Mouse (Mus musculus): ENCODE results near the gene Bmp2. TPM values are rescaled to one million over a fixed set of nuclear protein-coding genes. Genes with fewer than 3 reads are reported as not detected.

Gene Bmp2
- polyA plus RNA-seq, 1 experiment from 2014 or later = 11.7 TPM

- Histone ChIP-seq H3K36me3 (no peaks in the 10 kb centered on the region), H3K27me3 (replicated peaks) (no peaks in the 10 kb centered on the region), H3K4me2 (no peak overlapping the region), H3K9me3 (no peaks in the 10 kb centered on the region), H3K27ac (no peak overlapping the region), H3K4me3 (replicated peaks) (no peak overlapping the region), H3K4me1 (no peaks in the 10 kb centered on the region), H3K9ac (no peak overlapping the region)
- ATAC-seq (ENCODE audit: insufficient read depth, low FRiP score, low read depth) = no peak
- WGBS = 64% methylated on average over 3 of the region's 3 CpGs
Observed at GRCm38 (mm10) chr2:133533073-133533472, 18.9 kb upstream of the Bmp2 start.

GRCm38 (mm10) chr2:133535481-133535880 is 16.5 kb upstream of the Bmp2 start:
- Histone ChIP-seq H3K9me3 (no peaks in the 10 kb centered on the region), H3K4me3 (replicated peaks) (no peak overlapping the region), H3K27me3 (replicated peaks) (no peaks in the 10 kb centered on the region), H3K9ac (no peak overlapping the region), H3K36me3 (no peaks in the 10 kb centered on the region), H3K27ac (no peak overlapping the region), H3K4me1 (no peaks in the 10 kb centered on the region), H3K4me2 (no peak overlapping the region)
- ATAC-seq (ENCODE audit: insufficient read depth, low FRiP score, low read depth) = no peak
- WGBS = 83% methylated on average over 9 of the region's 9 CpGs

- Histone ChIP-seq H3K4me3 (replicated peaks) (no peak overlapping the region), H3K27ac (no peak overlapping the region), H3K4me1 (no peaks in the 10 kb centered on the region), H3K27me3 (replicated peaks) (no peaks in the 10 kb centered on the region), H3K9ac (no peak overlapping the region), H3K36me3 (no peaks in the 10 kb centered on the region), H3K4me2 (no peak overlapping the region), H3K9me3 (no peaks in the 10 kb centered on the region)
- WGBS = 75% methylated on average over 7 of the region's 7 CpGs
- ATAC-seq (ENCODE audit: insufficient read depth, low FRiP score, low read depth) = no peak
Observed at GRCm38 (mm10) chr2:133536812-133537211, 15.1 kb upstream of the Bmp2 start.

- H3K27me3 ChIP-seq (replicated peaks) = no peaks in the 10 kb centered on the region
- H3K4me2 ChIP-seq = no peak overlapping the region
- no peaks in the 10 kb centered on the region for H3K36me3 ChIP-seq
- H3K4me1 ChIP-seq = no peaks in the 10 kb centered on the region
- WGBS = 78% methylated on average over 1 of the region's 1 CpGs
- H3K27ac ChIP-seq = no peak overlapping the region
- ATAC-seq (ENCODE audit: insufficient read depth, low FRiP score, low read depth) = no peak
- H3K4me3 ChIP-seq (replicated peaks) = no peak overlapping the region
- H3K9ac ChIP-seq = no peak overlapping the region
- no peaks in the 10 kb centered on the region for H3K9me3 ChIP-seq
Observed at GRCm38 (mm10) chr2:133540702-133541101, 11.3 kb upstream of the Bmp2 start.

GRCm38 (mm10) chr2:133550238-133550682 is 1.7 kb upstream of the Bmp2 start:
- Histone ChIP-seq H3K27me3 (replicated peaks) (peaks cover 14% of the 10 kb centered on the region; the same call in 1 of the 2 replicates), H3K4me1 (peaks cover 21% of the 10 kb centered on the region; the same call in 1 of the 2 replicates)
- no peak for ATAC-seq (ENCODE audit: insufficient read depth, low FRiP score, low read depth)

GRCm38 (mm10) chr2:133552842-133553465 is 995 bp downstream of the Bmp2 start:
- H3K27ac ChIP-seq = no peak overlapping the region; the same call in 1 of the 2 replicates
- peaks cover 14% of the 10 kb centered on the region; the same call in 1 of the 2 replicates for H3K27me3 ChIP-seq (replicated peaks)
- H3K9me3 ChIP-seq = no peaks in the 10 kb centered on the region
- peaks cover 21% of the 10 kb centered on the region; the same call in 1 of the 2 replicates for H3K4me1 ChIP-seq
- H3K4me3 ChIP-seq (replicated peaks) = peak overlapping the region; percentile 66
- WGBS = 3% methylated on average over 48 of the region's 48 CpGs
- H3K4me2 ChIP-seq = peak overlapping the region; percentile 94
- H3K9ac ChIP-seq = peak overlapping the region; percentile 60
- H3K36me3 ChIP-seq = no peaks in the 10 kb centered on the region
- 0 out of 2 replicates have a peak, but pooled peaks have one; percentile 8 for ATAC-seq (ENCODE audit: insufficient read depth, low FRiP score, low read depth)

More at GRCm38 (mm10) chr2:133550238-133550682, 1.7 kb upstream of the Bmp2 start:
- no peak overlapping the region for H3K9ac ChIP-seq
- H3K9me3 ChIP-seq = no peaks in the 10 kb centered on the region
- WGBS = 25% methylated on average over 4 of the region's 4 CpGs
- no peaks in the 10 kb centered on the region for H3K36me3 ChIP-seq
- H3K4me2 ChIP-seq = no peak overlapping the region
- H3K27ac ChIP-seq = no peak overlapping the region
- no peak overlapping the region for H3K4me3 ChIP-seq (replicated peaks)

- no peaks in the 10 kb centered on the region for H3K36me3 ChIP-seq
- 37% methylated on average over 9 of the region's 9 CpGs for WGBS
- ATAC-seq (ENCODE audit: insufficient read depth, low FRiP score, low read depth) = no peak
- H3K4me3 ChIP-seq (replicated peaks) = peak overlapping the region; percentile 66
- H3K4me2 ChIP-seq = peak overlapping the region; percentile 94
- H3K27ac ChIP-seq = no peak overlapping the region
- H3K27me3 ChIP-seq (replicated peaks) = peaks cover 14% of the 10 kb centered on the region; the same call in 1 of the 2 replicates
- no peaks in the 10 kb centered on the region for H3K9me3 ChIP-seq
- H3K4me1 ChIP-seq = peaks cover 21% of the 10 kb centered on the region; the same call in 1 of the 2 replicates
- H3K9ac ChIP-seq = peak overlapping the region; percentile 31; the same call in 1 of the 2 replicates
Observed at GRCm38 (mm10) chr2:133553911-133554285, 1.9 kb downstream of the Bmp2 start.

GRCm38 (mm10) chr2:133554286-133555021 is 2.5 kb downstream of the Bmp2 start:
- ATAC-seq (ENCODE audit: insufficient read depth, low FRiP score, low read depth) = peak; percentile 68
- under 1% methylated on average over 50 of the region's 55 CpGs for WGBS
- Histone ChIP-seq H3K4me2 (peak overlapping the region; percentile 94), H3K4me3 (replicated peaks) (peak overlapping the region; percentile 66), H3K9me3 (no peaks in the 10 kb centered on the region), H3K9ac (peak overlapping the region; percentile 31; the same call in 1 of the 2 replicates), H3K36me3 (no peaks in the 10 kb centered on the region), H3K27me3 (replicated peaks) (peaks cover 14% of the 10 kb centered on the region; the same call in 1 of the 2 replicates), H3K27ac (no peak overlapping the region), H3K4me1 (peaks cover 21% of the 10 kb centered on the region; the same call in 1 of the 2 replicates)

- Histone ChIP-seq H3K4me1 (no peaks in the 10 kb centered on the region), H3K27me3 (replicated peaks) (no peaks in the 10 kb centered on the region), H3K4me2 (no peak overlapping the region), H3K36me3 (no peaks in the 10 kb centered on the region), H3K9ac (no peak overlapping the region), H3K4me3 (replicated peaks) (no peak overlapping the region), H3K27ac (no peak overlapping the region), H3K9me3 (no peaks in the 10 kb centered on the region)
- no peak for ATAC-seq (ENCODE audit: insufficient read depth, low FRiP score, low read depth)
- 77% methylated on average over 10 of the region's 10 CpGs for WGBS
Observed at GRCm38 (mm10) chr2:133564248-133564886, 12.4 kb downstream of the Bmp2 start.

GRCm38 (mm10) chr2:133565424-133565823 is 13.5 kb downstream of the Bmp2 start:
- WGBS = 87% methylated on average over 5 of the region's 5 CpGs
- H3K4me3 ChIP-seq (replicated peaks) = no peak overlapping the region
- no peaks in the 10 kb centered on the region for H3K9me3 ChIP-seq
- H3K9ac ChIP-seq = no peak overlapping the region
- no peaks in the 10 kb centered on the region for H3K4me1 ChIP-seq
- no peaks in the 10 kb centered on the region for H3K36me3 ChIP-seq
- H3K4me2 ChIP-seq = no peak overlapping the region
- no peak for ATAC-seq (ENCODE audit: insufficient read depth, low FRiP score, low read depth)
- H3K27ac ChIP-seq = no peak overlapping the region
- no peaks in the 10 kb centered on the region for H3K27me3 ChIP-seq (replicated peaks)

GRCm38 (mm10) chr2:133565995-133566710 is 14.2 kb downstream of the Bmp2 start:
- no peaks in the 10 kb centered on the region for H3K36me3 ChIP-seq
- H3K4me2 ChIP-seq = no peak overlapping the region
- no peak overlapping the region for H3K9ac ChIP-seq
- 51% methylated on average over 14 of the region's 14 CpGs for WGBS
- no peak overlapping the region for H3K27ac ChIP-seq
- H3K27me3 ChIP-seq (replicated peaks) = no peaks in the 10 kb centered on the region
- no peak overlapping the region for H3K4me3 ChIP-seq (replicated peaks)
- no peaks in the 10 kb centered on the region for H3K9me3 ChIP-seq
- H3K4me1 ChIP-seq = no peaks in the 10 kb centered on the region
- ATAC-seq (ENCODE audit: insufficient read depth, low FRiP score, low read depth) = no peak

All from stomach, embryonic 15.5 days (tissue).